Mouse (Mus musculus) lung, embryonic 14.5 days (tissue): Measurements from ENCODE around the gene Pacrg. TPM values are rescaled to one million over a fixed set of nuclear protein-coding genes. Genes with fewer than 3 reads are reported as not detected.
A peak's percentile ranks its signal among the peaks of the same experiment; 100 is the strongest.

Experiments used
- ATAC-seq: fragments of 200-750 bp; cut with Nextera tagmentation; 2 replicates; pipeline ENCODE4 v1.8.0; 2017; ENCODE audit warnings: mild to moderate bottlenecking, moderate TSS enrichment, moderate library complexity; ENCODE audit not compliant: insufficient read depth
- DNase-seq: peaks from one replicate; pipeline ENCODE4 v3.0.0-alpha.2; 2015
- H3K27ac ChIP-seq: fragments of 300-500 bp; sonication (generic); 2 replicates; pipeline ENCODE4 v1.5.1; 2014; ENCODE audit warnings: low read depth, mild to moderate bottlenecking, moderate library complexity
- H3K27me3 ChIP-seq: fragments of 300-500 bp; sonication (generic); 2 replicates; pipeline ENCODE4 v1.6.1; 2014; ENCODE audit warnings: low read length, control low read depth; ENCODE audit not compliant: insufficient read depth
- H3K36me3 ChIP-seq: fragments of 300-500 bp; sonication (generic); 2 replicates; pipeline ENCODE4 v1.6.1; 2014; ENCODE audit warnings: control low read depth; ENCODE audit not compliant: insufficient read depth
- H3K4me1 ChIP-seq: fragments of 300-500 bp; sonication (generic); 2 replicates; pipeline ENCODE4 v1.6.1; 2014; ENCODE audit warnings: antibody characterized with exemption, control low read depth; ENCODE audit not compliant: insufficient read depth
- H3K4me2 ChIP-seq: fragments of 300-500 bp; sonication (generic); 2 replicates; pipeline ENCODE4 v1.6.1; 2014; ENCODE audit warnings: mild to moderate bottlenecking
- H3K4me3 ChIP-seq: fragments of 300-500 bp; sonication (generic); 2 replicates; pipeline ENCODE4 v1.5.1; 2014; ENCODE audit warnings: low read depth, low read length
- H3K9ac ChIP-seq: fragments of 300-500 bp; sonication (generic); 2 replicates; pipeline ENCODE4 v1.6.1; 2014
- H3K9me3 ChIP-seq: fragments of 300-500 bp; sonication (generic); 2 replicates; pipeline ENCODE4 v1.6.1; 2016; ENCODE audit warnings: low read depth, low read length, control low read depth
- CTCF ChIP-seq: IDR thresholded peaks from 2 replicates; pipeline ENCODE4 v1.5.1; 2016; ENCODE audit warnings: antibody characterized with exemption, low read depth
- WGBS: fragments of 180-500 bp; shearing (Covaris S2); extraction: QIAGEN DNeasy Blood & Tissue Kit; methylation state at CpG from one replicate; pipeline ENCODE4 v1.1.7; 2014; 5-methylcytosine and 5-hydroxymethylcytosine counted together
- polyA plus RNA-seq: library from polyadenylated mRNA; unstranded; fragments of >200 nt; fragmentation: Nextera tagmentation; extraction: Ambion mirVana; gene quantifications from 2 replicates; pipeline ENCODE4 v1.2.1, GENCODE M21; 2014

The Pacrg gene
- polyA plus RNA-seq, 1 experiment from 2014 or later, result 2.2 TPM

DNA sequence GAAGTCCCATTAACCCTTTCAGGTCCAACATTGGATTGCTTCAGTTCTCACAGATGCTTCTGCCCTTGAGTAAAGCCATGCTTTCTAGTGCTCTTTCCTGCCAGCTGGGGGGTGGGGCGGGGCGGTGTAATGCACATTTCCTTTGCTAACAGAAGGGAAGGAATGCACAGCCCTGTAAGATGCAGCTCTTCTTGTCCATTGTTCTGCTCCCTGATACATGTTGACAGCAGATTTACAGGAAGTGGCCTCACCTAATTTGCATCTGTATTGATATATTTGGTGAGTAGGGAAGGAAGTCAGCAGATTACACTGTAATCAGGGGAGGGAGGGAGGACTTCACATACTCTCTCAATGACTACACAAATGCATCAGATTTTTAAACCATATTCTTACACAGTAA lies 100.0 kb downstream of the Pacrg start:
- peak; percentile 50 for DNase-seq
- WGBS, result 84% methylated on average over 2 of the region's 2 CpGs

GRCm38 (mm10) chr17:10737966-10738365 lies 102.1 kb downstream of the Pacrg start:
- no peaks in the 10 kb centered on the region for H3K9me3 ChIP-seq
- H3K9ac ChIP-seq, result no peak overlapping the region
- peak overlapping the region; percentile 25; the same call in 1 of the 2 replicates for H3K27ac ChIP-seq
- DNase-seq (peak; percentile 13), ATAC-seq (no peak)
- no peak overlapping the region for H3K4me3 ChIP-seq
- TF ChIP-seq CTCF, result no peak
- no peaks in the 10 kb centered on the region for H3K36me3 ChIP-seq
- 0 out of 2 replicates have a peak, but pooled peaks cover 4% of the 10 kb centered on the region for H3K4me1 ChIP-seq
- no peak overlapping the region for H3K4me2 ChIP-seq
- H3K27me3 ChIP-seq, result no peaks in the 10 kb centered on the region

More for the DNA sequence above, 100.0 kb downstream of the Pacrg start:
- no peak for ATAC-seq
- no peak overlapping the region for H3K4me3 ChIP-seq
- H3K36me3 ChIP-seq, result no peaks in the 10 kb centered on the region
- no peaks in the 10 kb centered on the region for H3K9me3 ChIP-seq
- H3K27me3 ChIP-seq, result no peaks in the 10 kb centered on the region
- H3K27ac ChIP-seq, result no peak overlapping the region
- 0 out of 2 replicates have a peak, but pooled peaks cover 7% of the 10 kb centered on the region for H3K4me1 ChIP-seq
- no peak for TF ChIP-seq CTCF
- no peak overlapping the region for H3K4me2 ChIP-seq
- H3K9ac ChIP-seq, result no peak overlapping the region

DNA sequence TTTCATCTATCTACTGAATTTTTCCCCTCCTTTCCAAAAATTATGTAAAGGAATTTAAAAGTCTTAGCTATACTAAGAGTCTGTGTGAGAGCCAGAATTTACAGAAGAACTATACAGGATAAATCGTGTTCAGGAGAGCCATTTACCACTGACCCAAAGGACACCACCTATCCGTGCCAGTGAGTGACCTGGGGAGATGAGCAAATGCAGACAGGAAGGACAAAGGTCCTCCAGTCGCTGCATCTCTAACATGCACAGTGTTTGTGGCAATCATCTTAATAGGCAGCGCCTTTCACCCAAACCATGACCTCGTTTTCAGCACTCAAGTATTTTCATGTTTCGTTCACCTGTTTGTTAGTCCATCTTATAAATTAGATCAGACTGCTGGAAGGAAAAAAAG lies 105.4 kb downstream of the Pacrg start:
- DNase-seq (no peak), ATAC-seq (no peak)
- 82% methylated on average over 6 of the region's 6 CpGs for WGBS
- TF ChIP-seq CTCF, result no peak
- H3K4me3 ChIP-seq, result no peak overlapping the region
- H3K9ac ChIP-seq, result no peak overlapping the region
- H3K27ac ChIP-seq, result no peak overlapping the region
- no peak overlapping the region for H3K4me2 ChIP-seq
- H3K36me3 ChIP-seq, result no peaks in the 10 kb centered on the region
- no peaks in the 10 kb centered on the region for H3K27me3 ChIP-seq
- H3K4me1 ChIP-seq, result 0 out of 2 replicates have a peak, but pooled peaks cover 4% of the 10 kb centered on the region
- H3K9me3 ChIP-seq, result no peaks in the 10 kb centered on the region

- H3K9ac ChIP-seq, result no peak overlapping the region
- no peaks in the 10 kb centered on the region for H3K27me3 ChIP-seq
- TF ChIP-seq CTCF, result no peak
- H3K4me2 ChIP-seq, result no peak overlapping the region
- H3K4me1 ChIP-seq, result no peaks in the 10 kb centered on the region
- DNase-seq (peak; percentile 9), ATAC-seq (no peak)
- H3K36me3 ChIP-seq, result no peaks in the 10 kb centered on the region
- WGBS, result 44% methylated on average over 4 of the region's 4 CpGs
- no peak overlapping the region for H3K27ac ChIP-seq
- H3K9me3 ChIP-seq, result no peaks in the 10 kb centered on the region
- no peak overlapping the region for H3K4me3 ChIP-seq
Observed at GRCm38 (mm10) chr17:10732303-10733048, 107.6 kb downstream of the Pacrg start.

DNA sequence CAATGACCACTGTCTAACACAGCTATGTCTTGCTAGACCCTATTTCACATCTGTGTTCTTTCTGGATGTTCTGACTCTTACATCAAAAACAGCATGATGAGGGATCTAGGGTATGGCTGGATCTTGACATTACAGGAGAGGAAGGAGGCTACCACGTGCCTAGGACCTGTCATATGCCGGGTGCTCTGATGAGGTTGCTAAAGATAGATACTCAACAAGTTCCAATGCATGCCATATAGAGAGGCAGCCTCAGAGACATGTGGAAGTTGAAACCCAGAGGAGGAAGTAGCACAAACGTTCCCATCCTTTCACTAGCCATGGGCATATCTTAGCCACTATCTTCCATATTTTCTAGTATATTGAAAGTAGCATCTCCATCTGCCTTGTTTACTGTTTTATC lies 115.3 kb downstream of the Pacrg start:
- no peak overlapping the region for H3K9ac ChIP-seq
- WGBS, result 77% methylated on average over 3 of the region's 3 CpGs

DNA sequence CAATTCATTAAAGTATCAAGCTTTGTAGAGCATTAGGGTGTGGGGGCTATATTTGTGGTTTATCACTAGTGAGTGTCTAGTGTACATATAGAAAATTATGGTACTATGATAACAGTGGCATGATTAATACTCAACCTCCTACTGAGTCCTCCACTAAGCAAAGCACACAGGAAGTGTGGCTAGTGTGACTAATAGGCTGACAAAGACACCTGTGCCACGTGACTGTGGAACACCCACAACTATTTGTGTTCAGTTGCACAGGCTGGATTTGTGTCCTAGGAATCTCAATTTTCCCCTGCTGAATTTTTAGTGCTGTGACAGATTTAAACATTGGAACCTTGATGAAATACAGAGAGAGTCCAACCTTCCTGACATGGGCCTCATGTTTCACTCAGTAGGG lies 118.5 kb downstream of the Pacrg start:
- Histone ChIP-seq H3K9me3 (no peaks in the 10 kb centered on the region), H3K27ac (no peak overlapping the region), H3K4me1 (no peaks in the 10 kb centered on the region), H3K36me3 (no peaks in the 10 kb centered on the region), H3K4me3 (no peak overlapping the region), H3K27me3 (no peaks in the 10 kb centered on the region), H3K9ac (no peak overlapping the region), H3K4me2 (no peak overlapping the region)
- DNase-seq (no peak), ATAC-seq (no peak)
- TF ChIP-seq CTCF, result no peak
- WGBS, result 18% methylated on average over 1 of the region's 1 CpGs

More for the DNA sequence above, 115.3 kb downstream of the Pacrg start:
- ATAC-seq (no peak), DNase-seq (no peak)
- no peaks in the 10 kb centered on the region for H3K4me1 ChIP-seq
- H3K4me2 ChIP-seq, result no peak overlapping the region
- H3K27me3 ChIP-seq, result no peaks in the 10 kb centered on the region
- H3K36me3 ChIP-seq, result no peaks in the 10 kb centered on the region
- TF ChIP-seq CTCF, result no peak
- H3K4me3 ChIP-seq, result no peak overlapping the region
- no peaks in the 10 kb centered on the region for H3K9me3 ChIP-seq
- H3K27ac ChIP-seq, result no peak overlapping the region

DNA sequence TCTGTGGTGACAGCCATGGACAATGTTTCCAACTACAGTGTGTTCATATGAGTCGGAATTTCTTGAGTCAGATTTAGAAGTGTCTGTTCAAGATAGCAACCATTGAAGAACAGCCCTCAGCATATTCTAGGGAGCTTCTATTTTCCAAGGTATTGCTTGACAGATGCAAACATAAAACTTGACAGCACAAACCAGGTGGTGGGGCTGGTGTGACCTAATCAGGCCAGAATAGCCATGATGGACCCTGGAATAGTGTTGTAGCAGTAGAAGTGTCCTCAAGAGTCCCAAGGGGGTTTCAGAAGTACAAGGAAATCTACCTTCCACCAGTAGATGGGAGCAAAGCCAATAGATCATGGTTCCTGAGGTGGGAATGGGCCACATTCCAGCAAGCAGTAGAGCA lies 123.0 kb downstream of the Pacrg start:
- Histone ChIP-seq H3K4me2 (no peak overlapping the region), H3K27me3 (no peaks in the 10 kb centered on the region), H3K9ac (no peak overlapping the region), H3K4me1 (no peaks in the 10 kb centered on the region), H3K4me3 (no peak overlapping the region), H3K9me3 (no peaks in the 10 kb centered on the region), H3K27ac (no peak overlapping the region), H3K36me3 (no peaks in the 10 kb centered on the region)
- ATAC-seq (no peak), DNase-seq (no peak)
- WGBS, result 89% methylated on average over 1 of the region's 1 CpGs
- no peak for TF ChIP-seq CTCF

DNA sequence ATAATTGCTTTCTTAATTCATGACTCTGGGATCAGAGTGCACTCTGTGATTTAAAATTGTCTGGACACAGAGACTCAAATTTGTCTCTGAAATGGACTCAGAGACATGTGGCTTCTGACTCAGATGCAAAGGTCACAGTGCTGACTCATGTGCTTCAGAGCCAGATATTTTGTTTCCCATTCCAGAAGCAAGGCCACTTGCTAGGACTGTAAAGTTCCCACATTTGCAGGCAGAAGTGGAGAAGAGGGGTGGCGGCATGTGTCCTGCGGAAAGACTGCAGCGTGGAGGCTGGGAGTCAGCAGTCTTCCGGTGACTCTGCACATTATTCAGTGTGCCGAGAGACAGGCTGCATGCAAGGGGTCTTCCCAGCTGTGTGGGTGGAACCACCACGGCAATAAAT lies 137.3 kb downstream of the Pacrg start:
- no peak overlapping the region for H3K9ac ChIP-seq
- no peak overlapping the region for H3K27ac ChIP-seq
- H3K27me3 ChIP-seq, result no peaks in the 10 kb centered on the region
- no peak overlapping the region for H3K4me2 ChIP-seq
- WGBS, result 48% methylated on average over 6 of the region's 6 CpGs
- H3K36me3 ChIP-seq, result no peaks in the 10 kb centered on the region
- DNase-seq (peak; percentile 30), ATAC-seq (no peak)
- no peaks in the 10 kb centered on the region for H3K9me3 ChIP-seq
- no peak for TF ChIP-seq CTCF
- H3K4me1 ChIP-seq, result no peaks in the 10 kb centered on the region
- H3K4me3 ChIP-seq, result no peak overlapping the region
